Mouse (Mus musculus) myocyte (in vitro differentiated cells): ENCODE results near the gene Dnah7a.

Experiments used
- POLR2A ChIP-seq: IDR thresholded peaks from one replicate; pipeline ENCODE4 v1.6.1; 2011; ENCODE audit warnings: low read depth, mild to moderate bottlenecking, control low read depth, moderate library complexity; ENCODE audit not compliant: insufficient read length
- USF1 ChIP-seq: IDR thresholded peaks from one replicate; pipeline ENCODE4 v1.6.1; 2011; ENCODE audit warnings: low read depth, mild to moderate bottlenecking, control low read depth, moderate library complexity

DNA sequence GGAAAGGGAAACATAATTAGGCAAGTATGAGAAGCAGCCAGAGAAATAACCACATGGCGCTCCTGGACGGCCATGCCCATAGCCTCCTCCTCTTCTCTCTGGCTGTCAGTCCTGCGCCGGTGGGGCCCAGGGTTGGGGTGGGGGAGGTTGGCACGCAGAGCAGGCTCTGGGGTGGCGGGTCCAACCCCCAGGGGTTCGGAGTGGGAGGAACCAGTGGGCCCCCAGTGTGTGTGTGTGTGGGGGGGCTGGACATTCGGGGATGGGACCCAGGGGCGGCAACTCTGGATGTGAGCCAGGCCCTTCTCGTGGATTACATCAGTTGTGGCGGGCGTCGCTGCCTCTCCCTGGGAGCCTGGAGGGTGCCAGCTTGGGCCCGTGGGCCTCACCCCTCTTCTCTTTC lies 317.8 kb downstream of the Dnah7a start:
- TF ChIP-seq USF1 (no peak), POLR2A (no peak)
